Mouse (Mus musculus) B cell, adult 2 months (primary cell): ENCODE data around the gene 1700020A23Rik.

Experiments
- DNase-seq, 2 experiments: peaks; one replicate each; pipeline ENCODE4 v3.0.0; 2022

Gene 1700020A23Rik

GRCm38 (mm10) chr2:130451086-130451726 lies 46.1 kb downstream of the 1700020A23Rik start:
- no peak for DNase-seq

GRCm38 (mm10) chr2:130451727-130452090 lies 46.6 kb downstream of the 1700020A23Rik start:
- DNase-seq: no peak

GRCm38 (mm10) chr2:130452266-130452665 lies 47.2 kb downstream of the 1700020A23Rik start:
- no peak for DNase-seq

- DNase-seq: no peak
These were observed 48.4 kb downstream of the 1700020A23Rik start for GRCm38 (mm10) chr2:130453421-130453820.

- no peak for DNase-seq
These were observed 49.8 kb downstream of the 1700020A23Rik start for GRCm38 (mm10) chr2:130454748-130455370.
